ENCODE assay signal across 25 mouse cellular contexts in the genomic region with DNA sequence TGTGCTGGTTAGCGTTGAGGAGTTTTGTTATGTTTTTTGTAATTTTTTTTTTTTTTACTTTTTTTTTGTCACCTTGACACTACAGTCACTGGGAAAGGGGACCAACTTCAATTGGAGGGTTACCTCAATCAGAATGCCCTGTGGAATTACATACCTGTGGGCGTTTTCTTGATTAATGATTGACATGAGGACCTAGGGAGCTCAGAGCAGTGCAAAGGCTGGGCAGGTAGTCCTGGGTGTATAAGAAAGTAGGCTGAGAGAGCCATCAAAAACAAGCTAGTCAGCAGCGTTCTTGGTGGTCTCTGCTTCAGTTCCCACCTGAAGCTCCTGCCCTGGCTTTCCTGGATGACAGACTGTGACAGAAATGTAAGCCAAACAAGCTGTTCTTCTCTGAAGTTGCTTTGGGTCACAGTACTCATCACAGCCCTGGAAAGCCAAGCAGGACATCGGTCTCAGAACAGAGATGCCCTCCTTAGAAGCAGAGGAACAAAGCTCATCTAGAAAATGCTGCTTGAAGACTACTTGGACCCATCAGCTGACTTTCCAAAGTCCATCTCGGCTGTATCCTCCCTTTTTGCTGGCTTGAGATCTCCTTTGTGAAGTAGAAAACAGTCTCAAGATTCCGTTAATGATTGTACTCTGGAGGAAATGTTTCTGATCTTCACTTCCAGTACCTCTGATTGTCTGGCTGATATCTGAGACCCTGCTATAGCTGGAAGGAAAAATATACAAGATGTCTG.
DNase-seq lines count a peak whose midpoint lies in the region; ATAC-seq and TF ChIP-seq lines count a peak whose summit lies in the region.
"Had no signal": no experiment of that assay in that cellular context is flagged by ENCODE, and none has a peak within 500 bp of the region (broad histone marks: within the 10 kb centered on the region; RNA-seq: fewer than 3 reads in every experiment).

No protein-coding gene starts in this region.

- H3K27ac ChIP-seq in left cerebral cortex, adult 2 months, result peak overlapping the region; percentile 84
- H3K27ac ChIP-seq in kidney, adult 2 months (ENCODE audit: insufficient read depth, low read depth, low read length), result peak overlapping the region; percentile 68
- H3K27ac ChIP-seq in kidney, embryonic 16.5 days (ENCODE audit: low read length), result no peak overlapping the region
- H3K27ac ChIP-seq in hindbrain, postnatal 0 days, result no peak overlapping the region
- H3K27ac ChIP-seq: gastrocnemius, adult 2 months; heart, adult 2 months; hindbrain, embryonic 14.5 days; limb, embryonic 13.5 days had no signal

- H3K4me3 ChIP-seq in left cerebral cortex, adult 2 months, result no peak overlapping the region
- H3K4me3 ChIP-seq in kidney, adult 2 months (ENCODE audit: insufficient read depth, low read depth, low read length), result no peak overlapping the region
- no peak overlapping the region for H3K4me3 ChIP-seq in kidney, embryonic 16.5 days (ENCODE audit: low read length)
- no peak overlapping the region for H3K4me3 ChIP-seq in hindbrain, postnatal 0 days (ENCODE audit: low read length)
- H3K4me3 ChIP-seq: erythroblast, embryonic 14.5 days; gastrocnemius, adult 2 months; heart, adult 2 months; heart, embryonic 12.5 days; limb, embryonic 13.5 days had no signal

- H3K4me2 ChIP-seq in kidney, embryonic 16.5 days (replicated peaks; ENCODE audit: low read depth, low read length), result no peak overlapping the region
- no peak overlapping the region for H3K4me2 ChIP-seq in hindbrain, postnatal 0 days (ENCODE audit: low read depth, low read length)
- H3K4me2 ChIP-seq: heart, embryonic 12.5 days; hindbrain, embryonic 14.5 days; limb, embryonic 13.5 days; liver, embryonic 11.5 days; midbrain, embryonic 11.5 days had no signal

- H3K4me1 ChIP-seq in kidney, adult 2 months (ENCODE audit: control insufficient read depth, insufficient read depth, low read length), result peaks cover 4% of the 10 kb centered on the region; the same call in 1 of the 2 replicates
- peaks cover 3% of the 10 kb centered on the region; the same call in 1 of the 2 replicates for H3K4me1 ChIP-seq in kidney, embryonic 16.5 days (ENCODE audit: insufficient read depth, low read length)
- H3K4me1 ChIP-seq in hindbrain, postnatal 0 days (ENCODE audit: insufficient read depth, low read length), result 0 out of 2 replicates have a peak, but pooled peaks cover 2% of the 10 kb centered on the region
- H3K4me1 ChIP-seq: heart, embryonic 12.5 days; limb, embryonic 13.5 days had no signal

- intact Hi-C loops in left cerebral cortex, adult 2 months (cut with DNase I), result loop anchor here (5.0 to 10.0 kb wide), 2 partner anchors 76 to 702 kb away; no protein-coding TSS in a partner anchor

- H3K9ac ChIP-seq in kidney, embryonic 16.5 days (replicated peaks; ENCODE audit: low read length), result no peak overlapping the region
- no peak overlapping the region for H3K9ac ChIP-seq in hindbrain, postnatal 0 days (replicated peaks; ENCODE audit: low read length)
- H3K9ac ChIP-seq: heart, embryonic 12.5 days; hindbrain, embryonic 14.5 days; limb, embryonic 13.5 days had no signal

- H3K36me3 ChIP-seq in kidney, adult 2 months (ENCODE audit: control insufficient read depth, insufficient read depth, low read length), result no peaks in the 10 kb centered on the region
- H3K36me3 ChIP-seq in kidney, embryonic 16.5 days (ENCODE audit: insufficient read depth, low read length), result no peaks in the 10 kb centered on the region
- no peaks in the 10 kb centered on the region for H3K36me3 ChIP-seq in hindbrain, postnatal 0 days (ENCODE audit: insufficient read depth, low read length)
- H3K36me3 ChIP-seq: heart, embryonic 12.5 days; limb, embryonic 13.5 days had no signal

- no peak for DNase-seq in left cerebral cortex, adult 2 months (ENCODE audit: extremely low spot score in 1 of 2, low spot score in 2 of 2)
- DNase-seq in left cerebral cortex, adult 9 months (ENCODE audit: low spot score in 2 of 2), result no peak
- DNase-seq in kidney, adult 2 months, result peak; percentile 81
- peak; percentile 58 to 76 for DNase-seq in kidney, postnatal 36 days
- DNase-seq in hindbrain, postnatal 0 days (ENCODE audit: low spot score), result no peak
- no peak for DNase-seq in spleen, postnatal 14 days (ENCODE audit: low spot score in 2 of 2)
- DNase-seq: cerebellum, adult 2 months; cerebellum, postnatal 14 days; gastrocnemius, adult 2 months; heart, adult 2 months; heart, postnatal 4 days; layer of hippocampus, adult 9-11 months; lung, postnatal 36 days; right cerebral cortex, postnatal 25 days; thymus, postnatal 25 days had no signal

- H3K9me3 ChIP-seq in kidney, embryonic 16.5 days (ENCODE audit: low read length), result no peaks in the 10 kb centered on the region
- H3K9me3 ChIP-seq in hindbrain, postnatal 0 days (ENCODE audit: low read length), result no peaks in the 10 kb centered on the region
- H3K9me3 ChIP-seq: heart, embryonic 12.5 days; limb, embryonic 13.5 days had no signal

- peak; percentile 70; the same call in 1 of the 2 replicates for ATAC-seq in kidney, embryonic 16.5 days (ENCODE audit: low FRiP score, low TSS enrichment)
- ATAC-seq in hindbrain, postnatal 0 days, result no peak
- ATAC-seq: forebrain, embryonic 16.5 days; inflammation-experienced regulatory T-cells, adult 6 months; Patski had no signal

- TF ChIP-seq CTCF in left cerebral cortex, adult 2 months (IDR thresholded peaks at IDR 0.05), result no peak
- no peak for TF ChIP-seq CTCF in kidney, adult 2 months (conservative IDR thresholded peaks at IDR 0.05; ENCODE audit: insufficient read depth, insufficient read length, low read depth, low read length)
- no peak for TF ChIP-seq CTCF in hindbrain, postnatal 0 days (IDR thresholded peaks at IDR 0.05; ENCODE audit: low read depth)

- WGBS in kidney, adult 2 months, result 42% methylated on average over 6 of the region's 6 CpGs
- WGBS in kidney, embryonic 16.5 days, result 78% methylated on average over 6 of the region's 6 CpGs
- WGBS in hindbrain, postnatal 0 days, result 84% methylated on average over 6 of the region's 6 CpGs

- no peak for TF ChIP-seq POLR2A in kidney, adult 2 months (IDR thresholded peaks at IDR 0.05; ENCODE audit: low read depth, low read length)

- H3K27me3 ChIP-seq in kidney, adult 2 months (replicated peaks; ENCODE audit: control insufficient read depth, insufficient read depth, low read length), result no peaks in the 10 kb centered on the region
- H3K27me3 ChIP-seq in kidney, embryonic 16.5 days (ENCODE audit: insufficient read depth, low read length), result no peaks in the 10 kb centered on the region
- H3K27me3 ChIP-seq in hindbrain, postnatal 0 days (ENCODE audit: insufficient read depth, low read length), result no peaks in the 10 kb centered on the region
- H3K27me3 ChIP-seq: heart, embryonic 12.5 days; limb, embryonic 13.5 days had no signal

Comparison
In these comparisons a context has a peak if more than half of its experiments do, and no peak if none do; other contexts are left out.
1. H3K27ac ChIP-seq: peak in left cerebral cortex, adult 2 months (single experiment) and kidney, adult 2 months (single experiment); none in kidney, embryonic 16.5 days (single experiment) and hindbrain, postnatal 0 days (single experiment).
2. DNase-seq: peak in kidney, adult 2 months (single experiment) and kidney, postnatal 36 days (2 of 2); none in left cerebral cortex, adult 2 months (0 of 2), left cerebral cortex, adult 9 months (0 of 2), hindbrain, postnatal 0 days (single experiment) and spleen, postnatal 14 days (0 of 2).